Mouse (Mus musculus) lung, postnatal 0 days (tissue): Measurements from ENCODE around the gene Cep41. TPM values are rescaled to one million over a fixed set of nuclear protein-coding genes. Genes with fewer than 3 reads are reported as not detected.
A peak's percentile ranks its signal among the peaks of the same experiment; 100 is the strongest.

Experiments
- ATAC-seq: fragments of 200-750 bp; cut with Nextera tagmentation; 2 replicates; pipeline ENCODE4 v1.8.0; 2017; ENCODE audit warnings: moderate library complexity
- DNase-seq: peaks from one replicate; pipeline ENCODE4 v3.0.0-alpha.2; 2016; ENCODE audit warnings: low spot score
- H3K27ac ChIP-seq: fragments of 300-500 bp; sonication (generic); 2 replicates; pipeline ENCODE4 v1.5.1; 2014; ENCODE audit warnings: antibody characterized with exemption, mild to moderate bottlenecking, low read length, mixed read lengths
- H3K27me3 ChIP-seq: fragments of 300-500 bp; sonication (generic); replicated peaks from 2 replicates; pipeline ENCODE4 v1.6.1; 2014; ENCODE audit warnings: low read length, mixed read lengths; ENCODE audit not compliant: insufficient read depth
- H3K36me3 ChIP-seq: fragments of 300-500 bp; sonication (generic); 2 replicates; pipeline ENCODE4 v1.6.1; 2014; ENCODE audit warnings: low read length, mixed read lengths; ENCODE audit not compliant: insufficient read depth
- H3K4me1 ChIP-seq: fragments of 300-500 bp; sonication (generic); 2 replicates; pipeline ENCODE4 v1.6.1; 2014; ENCODE audit warnings: antibody characterized with exemption, low read depth, low read length, mixed read lengths; ENCODE audit not compliant: insufficient read depth
- H3K4me2 ChIP-seq: fragments of 300-500 bp; sonication (generic); replicated peaks from 2 replicates; pipeline ENCODE4 v1.6.1; 2014; ENCODE audit warnings: low read depth, mild to moderate bottlenecking, low read length, moderate library complexity, mixed read lengths
- H3K4me3 ChIP-seq: fragments of 300-500 bp; sonication (generic); 2 replicates; pipeline ENCODE4 v1.5.1; 2014; ENCODE audit warnings: low read depth, low read length
- H3K9ac ChIP-seq: fragments of 300-500 bp; sonication (generic); replicated peaks from 2 replicates; pipeline ENCODE4 v1.6.1; 2014; ENCODE audit warnings: low read depth, mild to moderate bottlenecking
- H3K9me3 ChIP-seq: fragments of 300-500 bp; sonication (generic); 2 replicates; pipeline ENCODE4 v1.6.1; 2016; ENCODE audit warnings: low read length, mixed read lengths
- CTCF ChIP-seq: IDR thresholded peaks from 2 replicates; pipeline ENCODE4 v1.5.1; 2016; ENCODE audit warnings: antibody characterized with exemption, mild to moderate bottlenecking
- EP300 ChIP-seq: IDR thresholded peaks from 2 replicates; pipeline ENCODE4 v1.6.1; 2016; ENCODE audit warnings: antibody characterized with exemption, mild to moderate bottlenecking, control low read depth
- WGBS: fragments of 180-500 bp; shearing (Covaris S2); extraction: QIAGEN DNeasy Blood & Tissue Kit; methylation state at CpG from one replicate; pipeline ENCODE4 v1.1.7; 2014; 5-methylcytosine and 5-hydroxymethylcytosine counted together
- polyA plus RNA-seq: library from polyadenylated mRNA; unstranded; fragments of >200 nt; fragmentation: Nextera tagmentation; extraction: Ambion mirVana; gene quantifications from 2 replicates; pipeline ENCODE4 v1.2.1, GENCODE M21; 2015

Cep41 gene
- polyA plus RNA-seq, 1 experiment from 2014 or later, result 6.3 TPM

DNA sequence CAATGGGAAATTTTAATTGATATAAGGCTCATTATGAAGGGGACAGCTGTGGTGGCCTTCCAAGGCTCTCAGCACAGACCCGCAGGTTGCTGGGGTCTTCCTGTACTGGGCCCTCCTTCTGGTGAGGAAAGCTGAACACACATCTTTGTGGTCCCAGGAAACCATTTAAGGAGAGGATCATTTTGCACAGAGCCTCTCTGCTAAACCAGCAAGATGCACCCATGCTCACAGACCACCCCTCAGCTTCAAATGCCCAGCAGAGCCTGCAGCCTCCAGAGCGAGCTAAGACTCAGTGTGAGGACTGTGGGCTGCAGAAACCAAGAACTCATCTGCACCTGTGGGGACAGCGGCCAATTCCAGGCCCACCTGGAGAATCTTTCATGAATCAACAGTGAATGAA lies 38.6 kb downstream of the Cep41 start:
- no peak overlapping the region for H3K4me2 ChIP-seq
- H3K9ac ChIP-seq, result no peak overlapping the region
- H3K27me3 ChIP-seq, result no peaks in the 10 kb centered on the region
- H3K4me3 ChIP-seq, result no peak overlapping the region
- WGBS, result 90% methylated on average over 3 of the region's 3 CpGs
- TF ChIP-seq CTCF, result no peak
- no peak for TF ChIP-seq EP300
- no peak overlapping the region for H3K27ac ChIP-seq
- DNase-seq (no peak), ATAC-seq (no peak)
- H3K36me3 ChIP-seq, result no peaks in the 10 kb centered on the region
- H3K4me1 ChIP-seq, result peaks cover 7% of the 10 kb centered on the region; the same call in 1 of the 2 replicates
- H3K9me3 ChIP-seq, result no peaks in the 10 kb centered on the region

DNA sequence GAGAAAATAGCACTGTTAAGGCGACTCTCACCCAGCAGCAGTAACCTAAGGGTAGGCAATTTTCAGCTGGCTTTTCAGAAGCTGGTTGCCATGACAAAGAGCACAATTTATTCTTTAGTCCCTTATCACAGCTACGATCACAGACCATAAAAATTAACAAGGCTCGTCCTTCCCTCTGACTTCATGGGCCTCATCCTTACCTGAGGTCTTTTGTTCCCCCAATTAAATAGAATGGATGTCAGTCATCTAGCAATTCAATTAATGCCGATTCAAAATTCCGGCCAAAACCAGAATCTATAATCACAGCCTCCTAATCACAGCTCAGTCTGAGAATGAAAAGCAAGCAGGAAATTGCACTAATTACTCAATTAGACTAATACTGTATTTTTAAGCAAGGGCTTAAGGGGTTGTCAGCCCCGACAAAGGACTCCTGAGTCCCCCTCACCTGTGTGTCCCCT lies 39.1 kb downstream of the Cep41 start:
- no peak overlapping the region for H3K4me3 ChIP-seq
- no peaks in the 10 kb centered on the region for H3K27me3 ChIP-seq
- TF ChIP-seq CTCF (no peak), EP300 (no peak)
- DNase-seq (no peak), ATAC-seq (no peak)
- no peak overlapping the region for H3K27ac ChIP-seq
- H3K4me2 ChIP-seq, result no peak overlapping the region
- H3K9me3 ChIP-seq, result no peaks in the 10 kb centered on the region
- H3K36me3 ChIP-seq, result no peaks in the 10 kb centered on the region
- peaks cover 7% of the 10 kb centered on the region; the same call in 1 of the 2 replicates for H3K4me1 ChIP-seq
- 55% methylated on average over 6 of the region's 6 CpGs for WGBS
- H3K9ac ChIP-seq, result no peak overlapping the region

DNA sequence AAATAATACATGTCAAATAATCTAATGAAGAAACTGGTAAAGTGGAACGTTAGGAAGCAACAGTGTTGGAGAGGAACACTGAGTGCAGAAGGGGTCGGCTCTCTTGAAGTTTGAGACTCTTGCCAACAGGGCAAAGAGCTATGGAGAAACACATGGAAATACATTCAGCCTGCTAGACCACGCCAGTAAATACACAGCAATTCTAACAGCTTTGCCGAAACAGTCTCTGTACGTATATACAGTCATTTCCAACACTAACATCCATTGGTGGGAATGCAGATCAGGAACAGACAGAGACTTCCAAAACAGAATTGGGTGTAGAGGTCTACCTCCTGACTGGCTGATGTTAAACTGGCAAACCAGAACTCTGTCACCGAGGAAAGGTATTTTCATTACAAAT lies 40.0 kb downstream of the Cep41 start:
- Histone ChIP-seq H3K4me3 (no peak overlapping the region), H3K9ac (no peak overlapping the region), H3K4me1 (peaks cover 7% of the 10 kb centered on the region; the same call in 1 of the 2 replicates), H3K4me2 (no peak overlapping the region), H3K27me3 (no peaks in the 10 kb centered on the region), H3K36me3 (no peaks in the 10 kb centered on the region), H3K27ac (0 out of 2 replicates have a peak overlapping the region, but pooled peaks have one; percentile 27), H3K9me3 (no peaks in the 10 kb centered on the region)
- WGBS, result 41% methylated on average over 6 of the region's 6 CpGs
- no peak for DNase-seq
- no peak for ATAC-seq
- TF ChIP-seq CTCF (no peak), EP300 (no peak)

DNA sequence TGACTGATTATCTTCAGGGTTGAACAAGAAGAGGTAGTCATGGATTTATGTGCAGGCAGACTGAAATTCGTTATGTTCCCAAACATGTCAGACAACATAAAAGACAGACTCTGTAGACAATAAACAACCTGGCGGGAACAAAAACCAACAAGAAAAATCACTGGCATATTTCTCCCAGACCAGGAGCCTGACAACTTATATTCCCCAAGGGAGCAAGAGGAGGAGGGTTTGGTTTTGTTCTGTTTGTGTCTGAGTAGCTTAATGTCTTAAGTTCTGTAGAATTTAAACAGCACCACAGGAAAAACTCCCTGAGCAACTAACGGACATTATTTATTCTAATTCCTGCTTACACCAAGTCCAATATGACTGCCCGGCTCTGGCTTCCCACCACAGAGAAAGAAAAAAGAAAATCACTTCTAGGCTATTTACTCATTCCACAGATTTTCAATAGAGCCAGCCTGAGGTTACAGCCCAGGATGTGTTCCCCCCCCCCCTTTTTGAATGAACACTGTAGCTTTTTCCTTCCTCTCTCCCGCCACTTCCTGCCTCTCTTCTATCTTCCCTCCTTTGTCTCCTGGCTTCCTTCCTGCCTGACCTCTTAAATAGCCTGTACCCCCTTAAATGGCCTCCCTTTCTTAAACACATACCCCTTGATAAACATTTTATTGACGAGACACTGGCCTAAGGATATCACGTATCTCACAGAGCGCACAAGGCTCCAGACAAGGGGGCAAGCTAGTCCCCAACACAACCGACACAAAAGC lies 40.9 kb downstream of the Cep41 start:
- Histone ChIP-seq H3K36me3 (no peaks in the 10 kb centered on the region), H3K27ac (peak overlapping the region; percentile 68), H3K4me3 (no peak overlapping the region), H3K9ac (no peak overlapping the region), H3K4me2 (no peak overlapping the region), H3K27me3 (no peaks in the 10 kb centered on the region), H3K4me1 (peaks cover 7% of the 10 kb centered on the region; the same call in 1 of the 2 replicates), H3K9me3 (no peaks in the 10 kb centered on the region)
- TF ChIP-seq EP300 (peak; percentile 55; the same call in 1 of the 2 replicates), CTCF (no peak)
- ATAC-seq (peak; percentile 30), DNase-seq (peak; percentile 53)
- 43% methylated on average over 9 of the region's 9 CpGs for WGBS

DNA sequence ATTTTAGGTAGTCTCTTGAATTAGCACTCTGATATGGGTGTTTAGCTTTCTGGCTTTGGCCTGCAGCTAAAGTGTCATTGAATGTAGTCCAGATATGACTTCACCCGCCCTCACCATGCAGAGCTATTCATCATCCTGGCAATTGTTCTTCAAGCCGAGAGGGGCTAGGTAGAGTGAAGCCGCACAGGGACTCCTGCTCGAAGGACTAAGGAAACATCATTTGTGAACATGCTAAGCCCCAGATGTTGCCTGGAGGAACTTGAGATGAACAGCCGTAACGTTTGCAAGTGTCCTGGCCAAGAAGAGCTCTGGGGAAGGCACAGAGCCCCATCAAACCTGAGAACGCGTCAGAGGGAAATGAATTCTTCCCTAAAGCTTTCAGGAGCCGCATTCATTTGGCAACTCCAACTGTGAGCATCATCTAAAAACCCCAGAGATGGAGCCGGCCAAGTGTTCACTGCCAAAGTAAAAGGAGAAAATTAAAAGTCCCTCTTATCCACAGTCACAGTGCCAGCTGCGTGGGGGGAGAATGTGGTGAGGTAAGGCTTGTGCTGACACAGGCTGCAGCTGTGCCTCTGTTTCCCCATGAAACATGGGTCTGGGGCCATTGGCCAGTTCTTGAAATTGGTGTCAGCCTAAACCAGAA lies 43.8 kb downstream of the Cep41 start:
- no peak for TF ChIP-seq CTCF
- TF ChIP-seq EP300, result no peak
- H3K36me3 ChIP-seq, result no peaks in the 10 kb centered on the region
- H3K4me1 ChIP-seq, result peaks cover 7% of the 10 kb centered on the region; the same call in 1 of the 2 replicates
- ATAC-seq (no peak), DNase-seq (no peak)
- no peak overlapping the region for H3K4me2 ChIP-seq
- H3K27ac ChIP-seq, result no peak overlapping the region
- WGBS, result 61% methylated on average over 11 of the region's 11 CpGs
- no peak overlapping the region for H3K4me3 ChIP-seq
- H3K9ac ChIP-seq, result no peak overlapping the region
- H3K27me3 ChIP-seq, result no peaks in the 10 kb centered on the region
- no peaks in the 10 kb centered on the region for H3K9me3 ChIP-seq

DNA sequence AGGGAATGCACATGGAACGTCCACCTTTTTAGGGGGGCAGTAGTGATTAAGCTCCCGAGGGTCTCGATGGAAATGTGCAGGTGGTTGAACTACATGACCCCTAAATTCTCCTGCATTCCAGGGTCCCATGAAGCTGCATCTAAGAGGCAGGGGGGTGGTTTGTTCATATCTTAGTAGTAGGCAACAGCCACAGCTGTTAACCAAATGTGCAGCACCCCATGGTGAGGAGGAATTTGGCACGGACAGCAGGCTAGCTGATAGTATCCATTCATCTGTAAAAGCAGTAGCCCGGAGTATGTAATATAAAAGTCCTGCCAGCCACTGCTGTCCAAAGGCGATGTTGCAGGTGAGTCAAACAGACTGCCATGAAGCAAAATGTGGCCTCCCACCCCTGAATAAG lies 48.2 kb downstream of the Cep41 start:
- H3K36me3 ChIP-seq, result no peaks in the 10 kb centered on the region
- H3K27ac ChIP-seq, result no peak overlapping the region
- DNase-seq, result no peak
- H3K4me1 ChIP-seq, result no peaks in the 10 kb centered on the region
- H3K4me3 ChIP-seq, result no peak overlapping the region
- H3K4me2 ChIP-seq, result no peak overlapping the region
- WGBS, result 84% methylated on average over 6 of the region's 6 CpGs
- no peak for TF ChIP-seq CTCF
- TF ChIP-seq EP300, result no peak
- H3K9ac ChIP-seq, result no peak overlapping the region
- no peak for ATAC-seq
- H3K27me3 ChIP-seq, result no peaks in the 10 kb centered on the region
- no peaks in the 10 kb centered on the region for H3K9me3 ChIP-seq
